Mouse (Mus musculus) cortical plate, adult 2 months (tissue): ENCODE results near the gene Sirt2. TPM values are rescaled to one million over a fixed set of nuclear protein-coding genes. Genes with fewer than 3 reads are reported as not detected.

ENCODE experiments used
- H3K27ac ChIP-seq: fragments of 200-500 bp; 2 replicates; pipeline ENCODE4 v1.5.1; 2012; ENCODE audit warnings: low read length, control low read depth, inconsistent platforms; ENCODE audit not compliant: insufficient read depth
- H3K4me1 ChIP-seq: fragments of 200-500 bp; 2 replicates; pipeline ENCODE4 v1.6.1; 2011; ENCODE audit warnings: low read length; ENCODE audit not compliant: control insufficient read depth, insufficient read depth
- H3K4me3 ChIP-seq: fragments of 200-500 bp; 2 replicates; pipeline ENCODE4 v1.5.1; 2011; ENCODE audit warnings: mild to moderate bottlenecking, low read length, control low read depth; ENCODE audit not compliant: insufficient read depth
- CTCF ChIP-seq: fragments of 200-500 bp; IDR thresholded peaks from 2 replicates; pipeline ENCODE4 v1.5.1; 2011; ENCODE audit warnings: mild to moderate bottlenecking, control low read depth, low read length; ENCODE audit not compliant: insufficient read depth; ENCODE audit errors: extremely low read depth
- POLR2A ChIP-seq: fragments of 200-500 bp; IDR thresholded peaks from 2 replicates; pipeline ENCODE4 v1.6.1; 2011; ENCODE audit warnings: mild to moderate bottlenecking, low read length, control low read depth; ENCODE audit not compliant: insufficient read depth; ENCODE audit errors: extremely low read depth
- polyA plus RNA-seq: library from polyadenylated mRNA; depleted of rRNA; stranded (reverse); fragments of >200 nt; gene quantifications from 2 replicates; pipeline ENCODE4 v1.2.3, GENCODE M21; 2012

The Sirt2 gene
- polyA plus RNA-seq, 1 experiment = 291 TPM

DNA sequence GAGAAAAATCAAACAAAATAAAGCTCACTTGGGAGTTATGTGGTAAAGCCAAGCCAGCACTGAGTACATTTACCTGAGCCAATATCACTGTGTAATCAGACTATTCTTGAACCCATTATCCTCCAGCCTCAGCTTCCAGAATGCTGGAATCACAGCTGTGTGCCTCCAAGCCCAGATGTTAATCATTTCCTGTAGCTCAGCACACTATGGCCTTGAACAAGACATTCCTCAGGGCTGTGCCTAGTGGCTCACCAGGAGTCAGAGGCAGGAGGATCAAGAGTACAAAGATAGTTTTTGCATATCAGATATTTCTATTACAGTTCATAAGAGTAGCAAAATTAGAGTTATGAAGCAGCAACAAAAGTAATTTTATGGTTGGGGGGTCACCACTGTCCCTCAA, 25.2 kb downstream of the Sirt2 start:
- H3K4me1 ChIP-seq = no peaks in the 10 kb centered on the region
- H3K27ac ChIP-seq = no peak overlapping the region
- H3K4me3 ChIP-seq = no peak overlapping the region
- no peak for TF ChIP-seq CTCF
- TF ChIP-seq POLR2A = no peak

DNA sequence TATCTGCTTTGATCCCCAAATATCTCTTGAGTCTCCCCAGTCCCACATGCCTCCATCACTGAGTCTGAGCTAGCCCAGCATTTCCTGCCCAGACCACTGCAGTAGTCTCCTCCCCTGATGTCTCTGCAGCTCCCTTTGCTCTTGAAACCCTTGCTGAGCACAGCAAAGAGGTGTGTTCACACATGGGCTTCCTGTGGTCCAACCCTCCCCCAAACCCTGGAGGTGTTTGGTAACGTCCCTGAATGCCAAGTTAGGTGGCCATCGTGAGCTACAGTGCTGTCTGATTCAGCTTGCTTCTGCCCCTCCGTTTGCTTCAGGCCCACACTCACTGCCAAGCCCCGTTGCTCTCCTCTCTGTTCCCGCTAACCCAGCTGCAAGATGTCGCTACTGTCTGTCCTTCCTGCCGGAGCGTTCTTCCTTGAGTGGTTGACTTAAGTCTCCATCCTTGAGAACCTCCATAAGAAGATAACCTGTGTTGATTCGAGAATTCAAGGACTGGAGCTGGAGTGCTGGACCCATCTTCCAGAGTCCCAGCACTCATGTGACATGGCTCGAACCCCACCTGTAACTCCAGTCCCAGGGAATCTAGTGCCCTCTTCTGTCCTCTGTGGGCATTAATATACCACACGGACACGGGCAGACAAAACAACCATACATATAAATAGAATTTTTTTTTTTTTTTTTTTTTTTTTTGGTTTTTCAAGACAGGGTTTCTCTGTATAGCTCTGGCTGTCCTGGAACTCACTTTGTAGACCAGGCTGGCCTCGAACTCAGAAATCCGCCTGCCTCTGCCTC, 26.1 kb downstream of the Sirt2 start:
- H3K4me1 ChIP-seq = no peaks in the 10 kb centered on the region
- no peak for TF ChIP-seq CTCF
- TF ChIP-seq POLR2A = no peak
- H3K4me3 ChIP-seq = no peak overlapping the region
- H3K27ac ChIP-seq = no peak overlapping the region

GRCm38 (mm10) chr7:28793834-28794233, 27.3 kb downstream of the Sirt2 start:
- no peaks in the 10 kb centered on the region for H3K4me1 ChIP-seq
- no peak overlapping the region for H3K27ac ChIP-seq
- TF ChIP-seq POLR2A (no peak), CTCF (peak; percentile 40; the same call in 1 of the 2 replicates)
- H3K4me3 ChIP-seq = no peak overlapping the region

DNA sequence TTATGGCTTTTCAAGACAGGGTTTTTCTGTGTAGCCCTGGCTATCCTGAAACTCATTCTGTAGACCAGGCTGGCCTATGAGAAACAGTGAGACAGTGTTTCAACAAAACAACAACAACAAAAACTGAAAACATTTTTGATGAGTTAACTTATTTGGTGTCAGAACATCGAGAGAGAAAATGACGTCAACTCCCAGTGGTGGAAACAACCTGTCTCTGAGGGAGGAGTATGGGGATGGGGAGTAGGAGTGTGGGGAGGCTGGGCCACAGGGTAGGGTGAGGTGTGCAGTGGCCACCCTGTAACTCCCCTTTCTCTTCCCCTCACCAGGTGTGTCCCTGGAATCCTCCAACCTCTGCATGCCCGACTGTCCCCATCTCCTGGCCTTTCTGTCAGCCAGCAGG, 28.0 kb downstream of the Sirt2 start:
- H3K4me3 ChIP-seq = no peak overlapping the region
- TF ChIP-seq POLR2A (no peak), CTCF (no peak)
- no peak overlapping the region for H3K27ac ChIP-seq
- no peaks in the 10 kb centered on the region for H3K4me1 ChIP-seq

- TF ChIP-seq CTCF (no peak), POLR2A (no peak)
- H3K27ac ChIP-seq = no peak overlapping the region
- H3K4me1 ChIP-seq = no peaks in the 10 kb centered on the region
- H3K4me3 ChIP-seq = no peak overlapping the region
These were observed 29.3 kb downstream of the Sirt2 start for GRCm38 (mm10) chr7:28795832-28796231.

DNA sequence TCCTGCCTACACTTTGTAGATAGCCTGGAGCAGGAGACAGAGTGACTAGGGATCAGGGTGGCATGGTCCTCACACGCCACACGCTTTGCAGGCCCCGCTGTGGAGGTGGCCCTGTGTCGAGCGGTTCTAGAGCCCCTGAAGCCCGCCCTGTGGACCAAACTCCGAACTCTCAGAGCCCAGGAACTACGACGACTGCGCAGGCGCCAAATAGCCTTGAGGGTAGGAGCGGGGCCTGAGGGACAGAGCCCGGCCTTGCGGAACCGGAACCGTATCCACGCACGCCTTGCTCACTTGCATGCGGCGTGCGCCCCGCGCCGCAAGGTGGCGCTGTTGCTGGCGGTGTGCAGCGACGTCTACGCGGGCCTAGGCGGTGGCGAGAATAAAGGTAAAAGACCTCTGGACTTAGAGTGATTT, 30.0 kb downstream of the Sirt2 start:
- TF ChIP-seq POLR2A (no peak), CTCF (peak; percentile 88)
- Histone ChIP-seq H3K4me1 (no peaks in the 10 kb centered on the region), H3K27ac (no peak overlapping the region), H3K4me3 (0 out of 2 replicates have a peak overlapping the region, but pooled peaks have one; percentile 0)

DNA sequence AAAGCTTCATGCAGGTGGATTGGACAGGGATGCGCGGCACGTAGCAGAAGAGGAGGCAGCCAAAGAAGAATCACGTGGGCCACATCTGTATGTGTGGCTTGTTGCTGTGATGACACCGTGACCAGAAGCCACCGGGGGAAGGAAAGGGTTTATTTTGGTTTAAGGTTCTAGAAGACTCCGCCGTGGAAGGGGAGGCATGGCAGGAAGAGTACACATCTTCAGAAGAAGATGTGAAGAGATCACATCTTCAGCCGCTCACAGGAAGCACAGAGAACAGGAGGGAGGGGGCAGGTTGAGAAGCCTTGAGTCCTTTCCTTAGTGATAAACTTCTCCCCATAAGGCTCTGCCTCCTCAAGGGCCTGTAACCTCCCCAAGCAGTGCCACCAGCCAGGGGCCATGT, 33.5 kb downstream of the Sirt2 start:
- TF ChIP-seq POLR2A (no peak), CTCF (no peak)
- H3K4me1 ChIP-seq = peaks cover 7% of the 10 kb centered on the region
- H3K4me3 ChIP-seq = no peak overlapping the region
- no peak overlapping the region for H3K27ac ChIP-seq

- H3K27ac ChIP-seq = no peak overlapping the region
- TF ChIP-seq POLR2A = no peak
- TF ChIP-seq CTCF = no peak
- H3K4me3 ChIP-seq = no peak overlapping the region
- peaks cover 7% of the 10 kb centered on the region for H3K4me1 ChIP-seq
These were observed 34.9 kb downstream of the Sirt2 start for GRCm38 (mm10) chr7:28801451-28801850.

- TF ChIP-seq POLR2A (no peak), CTCF (no peak)
- Histone ChIP-seq H3K4me3 (no peak overlapping the region), H3K4me1 (peaks cover 7% of the 10 kb centered on the region), H3K27ac (0 out of 2 replicates have a peak overlapping the region, but pooled peaks have one; percentile 35)
These were observed 35.6 kb downstream of the Sirt2 start for GRCm38 (mm10) chr7:28801901-28802670.
